Mouse (Mus musculus): ENCODE measurements around the gene Zfp202. TPM values are rescaled to one million over a fixed set of nuclear protein-coding genes. Genes with fewer than 3 reads are reported as not detected.

Gene Zfp202
- polyA plus RNA-seq, 1 experiment from 2014 or later = 6.5 TPM

GRCm38 (mm10) chr9:40216651-40217050 is 24.5 kb downstream of the Zfp202 start:
- H3K4me2 ChIP-seq (replicated peaks) = no peak overlapping the region
- 62% methylated on average over 4 of the region's 4 CpGs for WGBS
- H3K27ac ChIP-seq (replicated peaks) = no peak overlapping the region
- H3K36me3 ChIP-seq = peaks cover 14% of the 10 kb centered on the region
- H3K4me1 ChIP-seq = no peaks in the 10 kb centered on the region
- H3K9me3 ChIP-seq (replicated peaks) = no peaks in the 10 kb centered on the region
- no peak for ATAC-seq (ENCODE audit: insufficient number of reproducible peaks, low FRiP score, low TSS enrichment, low read depth)
- no peaks in the 10 kb centered on the region for H3K27me3 ChIP-seq
- H3K4me3 ChIP-seq (replicated peaks) = no peak overlapping the region
- H3K9ac ChIP-seq = no peak overlapping the region

- Histone ChIP-seq H3K9ac (no peak overlapping the region), H3K27ac (replicated peaks) (no peak overlapping the region), H3K36me3 (no peaks in the 10 kb centered on the region), H3K27me3 (0 out of 2 replicates have a peak, but pooled peaks cover 4% of the 10 kb centered on the region), H3K4me3 (replicated peaks) (no peak overlapping the region), H3K4me2 (replicated peaks) (no peak overlapping the region), H3K4me1 (no peaks in the 10 kb centered on the region), H3K9me3 (replicated peaks) (no peaks in the 10 kb centered on the region)
- no peak for ATAC-seq (ENCODE audit: insufficient number of reproducible peaks, low FRiP score, low TSS enrichment, low read depth)
- 73% methylated on average over 4 of the region's 4 CpGs for WGBS
Measured at GRCm38 (mm10) chr9:40224289-40224688, 32.2 kb downstream of the Zfp202 start.

- H3K9ac ChIP-seq = no peak overlapping the region
- no peak overlapping the region for H3K4me3 ChIP-seq (replicated peaks)
- H3K27ac ChIP-seq (replicated peaks) = no peak overlapping the region
- H3K27me3 ChIP-seq = 0 out of 2 replicates have a peak, but pooled peaks cover 4% of the 10 kb centered on the region
- H3K4me1 ChIP-seq = no peaks in the 10 kb centered on the region
- WGBS = 68% methylated on average over 10 of the region's 10 CpGs
- no peaks in the 10 kb centered on the region for H3K36me3 ChIP-seq
- H3K9me3 ChIP-seq (replicated peaks) = no peaks in the 10 kb centered on the region
- no peak overlapping the region for H3K4me2 ChIP-seq (replicated peaks)
- 0 out of 2 replicates have a peak, but pooled peaks have one; percentile 29 for ATAC-seq (ENCODE audit: insufficient number of reproducible peaks, low FRiP score, low TSS enrichment, low read depth)
Measured at GRCm38 (mm10) chr9:40227874-40228789, 36.0 kb downstream of the Zfp202 start.

- Histone ChIP-seq H3K4me2 (replicated peaks) (no peak overlapping the region), H3K9me3 (replicated peaks) (no peaks in the 10 kb centered on the region), H3K4me3 (replicated peaks) (no peak overlapping the region), H3K27me3 (0 out of 2 replicates have a peak, but pooled peaks cover 4% of the 10 kb centered on the region), H3K4me1 (no peaks in the 10 kb centered on the region), H3K9ac (no peak overlapping the region), H3K36me3 (no peaks in the 10 kb centered on the region), H3K27ac (replicated peaks) (no peak overlapping the region)
- no peak for ATAC-seq (ENCODE audit: insufficient number of reproducible peaks, low FRiP score, low TSS enrichment, low read depth)
- 38% methylated on average over 6 of the region's 6 CpGs for WGBS
Measured at GRCm38 (mm10) chr9:40228804-40229331, 36.8 kb downstream of the Zfp202 start.

- Histone ChIP-seq H3K4me3 (replicated peaks) (no peak overlapping the region), H3K27ac (replicated peaks) (no peak overlapping the region), H3K27me3 (0 out of 2 replicates have a peak, but pooled peaks cover 4% of the 10 kb centered on the region), H3K4me1 (no peaks in the 10 kb centered on the region), H3K36me3 (no peaks in the 10 kb centered on the region), H3K9ac (no peak overlapping the region), H3K4me2 (replicated peaks) (no peak overlapping the region), H3K9me3 (replicated peaks) (no peaks in the 10 kb centered on the region)
- ATAC-seq (ENCODE audit: insufficient number of reproducible peaks, low FRiP score, low TSS enrichment, low read depth) = no peak
- WGBS = 41% methylated on average over 5 of the region's 5 CpGs
Measured at GRCm38 (mm10) chr9:40229479-40229878, 37.4 kb downstream of the Zfp202 start.

GRCm38 (mm10) chr9:40231019-40231418 is 38.9 kb downstream of the Zfp202 start:
- no peaks in the 10 kb centered on the region for H3K36me3 ChIP-seq
- WGBS = 77% methylated on average over 3 of the region's 3 CpGs
- ATAC-seq (ENCODE audit: insufficient number of reproducible peaks, low FRiP score, low TSS enrichment, low read depth) = no peak
- no peak overlapping the region for H3K9ac ChIP-seq
- no peaks in the 10 kb centered on the region for H3K4me1 ChIP-seq
- H3K9me3 ChIP-seq (replicated peaks) = no peaks in the 10 kb centered on the region
- no peak overlapping the region for H3K4me3 ChIP-seq (replicated peaks)
- no peaks in the 10 kb centered on the region for H3K27me3 ChIP-seq
- no peak overlapping the region for H3K27ac ChIP-seq (replicated peaks)
- no peak overlapping the region for H3K4me2 ChIP-seq (replicated peaks)

- H3K4me3 ChIP-seq (replicated peaks) = no peak overlapping the region
- no peaks in the 10 kb centered on the region for H3K9me3 ChIP-seq (replicated peaks)
- ATAC-seq (ENCODE audit: insufficient number of reproducible peaks, low FRiP score, low TSS enrichment, low read depth) = no peak
- no peak overlapping the region for H3K27ac ChIP-seq (replicated peaks)
- H3K4me2 ChIP-seq (replicated peaks) = no peak overlapping the region
- H3K4me1 ChIP-seq = no peaks in the 10 kb centered on the region
- no peaks in the 10 kb centered on the region for H3K27me3 ChIP-seq
- no peak overlapping the region for H3K9ac ChIP-seq
- no peaks in the 10 kb centered on the region for H3K36me3 ChIP-seq
- 54% methylated on average over 10 of the region's 10 CpGs for WGBS
Measured at GRCm38 (mm10) chr9:40234233-40235072, 42.3 kb downstream of the Zfp202 start.

GRCm38 (mm10) chr9:40235220-40235619 is 43.1 kb downstream of the Zfp202 start:
- H3K4me1 ChIP-seq = no peaks in the 10 kb centered on the region
- WGBS = 84% methylated on average over 7 of the region's 7 CpGs
- no peaks in the 10 kb centered on the region for H3K36me3 ChIP-seq
- no peak overlapping the region for H3K4me3 ChIP-seq (replicated peaks)
- no peak overlapping the region for H3K4me2 ChIP-seq (replicated peaks)
- ATAC-seq (ENCODE audit: insufficient number of reproducible peaks, low FRiP score, low TSS enrichment, low read depth) = no peak
- no peak overlapping the region for H3K27ac ChIP-seq (replicated peaks)
- peaks cover 7% of the 10 kb centered on the region for H3K27me3 ChIP-seq
- no peak overlapping the region for H3K9ac ChIP-seq
- no peaks in the 10 kb centered on the region for H3K9me3 ChIP-seq (replicated peaks)

- H3K4me2 ChIP-seq (replicated peaks) = no peak overlapping the region
- no peak for ATAC-seq (ENCODE audit: insufficient number of reproducible peaks, low FRiP score, low TSS enrichment, low read depth)
- 33% methylated on average over 4 of the region's 4 CpGs for WGBS
Measured at GRCm38 (mm10) chr9:40239749-40240148, 47.6 kb downstream of the Zfp202 start.

GRCm38 (mm10) chr9:40240311-40240710 is 48.2 kb downstream of the Zfp202 start:
- no peak for ATAC-seq (ENCODE audit: insufficient number of reproducible peaks, low FRiP score, low TSS enrichment, low read depth)
- Histone ChIP-seq H3K27ac (replicated peaks) (no peak overlapping the region), H3K4me2 (replicated peaks) (no peak overlapping the region), H3K4me1 (peaks cover 6% of the 10 kb centered on the region; the same call in 1 of the 2 replicates), H3K36me3 (no peaks in the 10 kb centered on the region), H3K9ac (no peak overlapping the region), H3K27me3 (peaks cover 14% of the 10 kb centered on the region), H3K4me3 (replicated peaks) (no peak overlapping the region), H3K9me3 (replicated peaks) (no peaks in the 10 kb centered on the region)
- 23% methylated on average over 5 of the region's 5 CpGs for WGBS

More at GRCm38 (mm10) chr9:40239749-40240148, 47.6 kb downstream of the Zfp202 start:
- no peaks in the 10 kb centered on the region for H3K36me3 ChIP-seq
- no peak overlapping the region for H3K27ac ChIP-seq (replicated peaks)
- H3K4me1 ChIP-seq = peaks cover 6% of the 10 kb centered on the region; the same call in 1 of the 2 replicates
- no peak overlapping the region for H3K4me3 ChIP-seq (replicated peaks)
- H3K9me3 ChIP-seq (replicated peaks) = no peaks in the 10 kb centered on the region
- H3K9ac ChIP-seq = no peak overlapping the region
- peaks cover 14% of the 10 kb centered on the region for H3K27me3 ChIP-seq
